7 mouse cellular contexts compared by ENCODE assay signal in the genomic region with DNA sequence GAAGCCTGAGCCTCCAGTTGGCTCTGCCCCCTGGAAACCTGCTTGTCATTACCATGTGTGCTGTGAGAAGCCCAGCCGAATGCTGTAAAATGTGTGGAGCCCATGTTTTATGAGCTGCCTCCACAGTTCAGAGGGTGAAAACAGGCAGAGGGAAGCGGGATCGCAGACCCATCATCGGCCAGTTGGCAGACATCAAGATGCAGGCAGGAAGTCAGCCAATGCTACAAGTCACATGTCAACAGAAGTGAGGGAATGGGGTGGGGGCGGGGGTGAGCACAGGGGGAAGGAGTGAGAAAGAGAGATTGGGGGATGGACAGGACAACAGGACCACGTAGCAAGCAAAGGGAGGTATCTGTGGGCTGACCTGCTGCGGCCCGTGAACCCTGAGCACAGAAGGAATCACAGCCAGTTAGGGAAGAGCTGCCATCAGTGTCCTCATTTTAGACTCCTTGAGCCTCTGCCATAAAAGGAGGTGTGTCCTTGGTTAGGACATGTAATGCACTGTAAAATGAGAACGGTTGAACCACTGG. TPM values are rescaled to one million over a fixed set of nuclear protein-coding genes. Genes with fewer than 3 reads are reported as not detected.
DNase-seq lines count a peak whose midpoint lies in the region; ATAC-seq and TF ChIP-seq lines count a peak whose summit lies in the region.

No protein-coding gene starts in this region.

- H3K27ac ChIP-seq in forebrain, embryonic 14.5 days (ENCODE audit: low read depth, low read length) = peak overlapping the region; percentile 36; the same call in 1 of the 2 replicates
- H3K27ac ChIP-seq in lung, embryonic 14.5 days (ENCODE audit: low read depth) = peak overlapping the region; percentile 86; the same call in 1 of the 2 replicates

- H3K4me2 ChIP-seq in forebrain, embryonic 14.5 days (ENCODE audit: low read length) = no peak overlapping the region
- H3K4me2 ChIP-seq in lung, embryonic 14.5 days = peak overlapping the region; percentile 18; the same call in 1 of the 2 replicates

- H3K4me3 ChIP-seq in forebrain, embryonic 14.5 days (ENCODE audit: low read depth, low read length) = no peak overlapping the region
- H3K4me3 ChIP-seq in lung, embryonic 14.5 days (ENCODE audit: low read depth, low read length) = no peak overlapping the region

- H3K9me3 ChIP-seq in forebrain, embryonic 14.5 days (replicated peaks; ENCODE audit: control insufficient read depth, low read length) = no peaks in the 10 kb centered on the region
- H3K9me3 ChIP-seq in lung, embryonic 14.5 days (ENCODE audit: low read depth, low read length) = no peaks in the 10 kb centered on the region

- H3K27me3 ChIP-seq in forebrain, embryonic 14.5 days (replicated peaks; ENCODE audit: control insufficient read depth, insufficient read depth, low read length) = no peaks in the 10 kb centered on the region
- H3K27me3 ChIP-seq in lung, embryonic 14.5 days (ENCODE audit: insufficient read depth, low read length) = no peaks in the 10 kb centered on the region

- intact Hi-C loops in heart, postnatal 14 days (cut with DNase I) = no loop called here

- peaks cover 76% of the 10 kb centered on the region for H3K4me1 ChIP-seq in forebrain, embryonic 14.5 days (ENCODE audit: control insufficient read depth, insufficient read depth, low read length)
- peaks cover 53% of the 10 kb centered on the region for H3K4me1 ChIP-seq in lung, embryonic 14.5 days (ENCODE audit: insufficient read depth)

- no peak for ATAC-seq in forebrain, embryonic 14.5 days
- ATAC-seq in lung, embryonic 14.5 days (ENCODE audit: insufficient read depth) = peak; percentile 74
- ATAC-seq in erythroblast, adult 5-6 weeks (replicated peaks; ENCODE audit: low FRiP score, poor library complexity, severe bottlenecking) = no peak

- H3K36me3 ChIP-seq in forebrain, embryonic 14.5 days (ENCODE audit: control insufficient read depth, insufficient read depth, low read length) = 0 out of 2 replicates have a peak, but pooled peaks cover 3% of the 10 kb centered on the region
- H3K36me3 ChIP-seq in lung, embryonic 14.5 days (ENCODE audit: insufficient read depth) = 0 out of 2 replicates have a peak, but pooled peaks cover 14% of the 10 kb centered on the region

- H3K9ac ChIP-seq in forebrain, embryonic 14.5 days (ENCODE audit: low read length) = no peak overlapping the region
- H3K9ac ChIP-seq in lung, embryonic 14.5 days = no peak overlapping the region

- WGBS in forebrain, embryonic 14.5 days = 63% methylated on average over 9 of the region's 9 CpGs
- 30% methylated on average over 9 of the region's 9 CpGs for WGBS in lung, embryonic 14.5 days

- DNase-seq in cerebellum, adult 8-10 months = peak; percentile 52
- DNase-seq in forebrain, embryonic 14.5 days (ENCODE audit: low spot score) = no peak
- DNase-seq in heart, postnatal 14 days = peak; percentile 41 to 72
- DNase-seq in lung, embryonic 14.5 days = peak; percentile 89
- DNase-seq in thymus, postnatal 4 days = no peak
- DNase-seq in ovary, postnatal 36 days (ENCODE audit: low spot score) = no peak

- TF ChIP-seq CTCF in lung, embryonic 14.5 days (IDR thresholded peaks at IDR 0.05; ENCODE audit: low read depth) = no peak

RNA-seq across cellular contexts. Expression of a gene that starts 51.8 kb away (rescaled TPM):
- polyA plus RNA-seq in forebrain, embryonic 14.5 days (2014; fragmentation: Nextera tagmentation; extraction: Ambion mirVana) = 66.7 and 76.8 TPM in 2 replicates
- 10 to 100 TPM; 54.2 to 63.0 TPM for total RNA-seq in heart, postnatal 14 days (2021)
- 48.8 TPM in 2 replicates for polyA plus RNA-seq in lung, embryonic 14.5 days (2014; fragmentation: Nextera tagmentation; extraction: Ambion mirVana)
- total RNA-seq in erythroblast, adult 5-6 weeks (2015; ENCODE audit: low replicate concordance) = 5.6 and 6.1 TPM in 2 replicates
- total RNA-seq in erythroblast, adult 5-6 weeks (2017; ENCODE audit: low replicate concordance) = 3.2 and 5.2 TPM in 2 replicates

Comparison
In these comparisons a context has a peak if more than half of its experiments do, and no peak if none do; other contexts are left out.
1. DNase-seq: peak in cerebellum, adult 8-10 months (single experiment), heart, postnatal 14 days (2 of 2) and lung, embryonic 14.5 days (single experiment); none in forebrain, embryonic 14.5 days (single experiment), thymus, postnatal 4 days (single experiment) and ovary, postnatal 36 days (single experiment).
2. RNA of a gene that starts 51.8 kb away (total RNA-seq): 54.2 to 63.0 TPM in heart, postnatal 14 days; 3.2 to 6.1 TPM in erythroblast, adult 5-6 weeks; every median in the first group is over 4 times any median in the second.